Mouse (Mus musculus) thymus, adult 2 months (tissue): ENCODE measurements around the gene Stag3. TPM values are rescaled to one million over a fixed set of nuclear protein-coding genes. Genes with fewer than 3 reads are reported as not detected.

ENCODE experiments used
- DNase-seq: peaks from one replicate; pipeline ENCODE4 v3.0.0; 2021
- H3K27ac ChIP-seq: fragments of 200-500 bp; 2 replicates; pipeline ENCODE4 v1.5.1; 2012; ENCODE audit warnings: low read length, control low read depth; ENCODE audit not compliant: control insufficient read depth, insufficient read depth
- H3K27me3 ChIP-seq: fragments of 200-500 bp; 2 replicates; pipeline ENCODE4 v1.6.1; 2012; ENCODE audit warnings: mild to moderate bottlenecking, low read length, moderate library complexity, mixed read lengths; ENCODE audit not compliant: control insufficient read depth, insufficient read depth
- H3K36me3 ChIP-seq: fragments of 200-500 bp; 2 replicates; pipeline ENCODE4 v1.6.1; 2012; ENCODE audit warnings: mild to moderate bottlenecking, low read length, moderate library complexity; ENCODE audit not compliant: control insufficient read depth, insufficient read depth
- H3K4me1 ChIP-seq: fragments of 200-500 bp; replicated peaks from 2 replicates; pipeline ENCODE4 v1.6.1; 2012; ENCODE audit warnings: low read length; ENCODE audit not compliant: control insufficient read depth, insufficient read depth
- H3K4me3 ChIP-seq: fragments of 200-500 bp; 2 replicates; pipeline ENCODE4 v1.5.1; 2012; ENCODE audit warnings: mild to moderate bottlenecking, low read length, control low read depth, moderate library complexity; ENCODE audit not compliant: control insufficient read depth, insufficient read depth
- CTCF ChIP-seq: fragments of 200-500 bp; IDR thresholded peaks from 2 replicates; pipeline ENCODE4 v1.5.1; 2012; ENCODE audit warnings: mild to moderate bottlenecking, control low read depth, low read length, moderate library complexity, borderline replicate concordance; ENCODE audit not compliant: control insufficient read depth, poor library complexity, insufficient read depth; ENCODE audit errors: extremely low read depth
- POLR2A ChIP-seq: fragments of 200-500 bp; IDR thresholded peaks from 2 replicates; pipeline ENCODE4 v1.6.1; 2012; ENCODE audit warnings: mild to moderate bottlenecking, low read length, control low read depth, moderate library complexity; ENCODE audit not compliant: control insufficient read depth, poor library complexity, insufficient read depth; ENCODE audit errors: extremely low read depth
- WGBS: fragments of 180-500 bp; shearing (Covaris S2); methylation state at CpG from one replicate; pipeline ENCODE4 v1.1.7; 2018; 5-methylcytosine and 5-hydroxymethylcytosine counted together
- polyA plus RNA-seq: library from polyadenylated mRNA; depleted of rRNA; stranded (reverse); fragments of >200 nt; gene quantifications from 2 replicates; pipeline ENCODE4 v1.2.3, GENCODE M21; 2012

Stag3 gene
- polyA plus RNA-seq, 1 experiment, result 5.4 TPM

DNA sequence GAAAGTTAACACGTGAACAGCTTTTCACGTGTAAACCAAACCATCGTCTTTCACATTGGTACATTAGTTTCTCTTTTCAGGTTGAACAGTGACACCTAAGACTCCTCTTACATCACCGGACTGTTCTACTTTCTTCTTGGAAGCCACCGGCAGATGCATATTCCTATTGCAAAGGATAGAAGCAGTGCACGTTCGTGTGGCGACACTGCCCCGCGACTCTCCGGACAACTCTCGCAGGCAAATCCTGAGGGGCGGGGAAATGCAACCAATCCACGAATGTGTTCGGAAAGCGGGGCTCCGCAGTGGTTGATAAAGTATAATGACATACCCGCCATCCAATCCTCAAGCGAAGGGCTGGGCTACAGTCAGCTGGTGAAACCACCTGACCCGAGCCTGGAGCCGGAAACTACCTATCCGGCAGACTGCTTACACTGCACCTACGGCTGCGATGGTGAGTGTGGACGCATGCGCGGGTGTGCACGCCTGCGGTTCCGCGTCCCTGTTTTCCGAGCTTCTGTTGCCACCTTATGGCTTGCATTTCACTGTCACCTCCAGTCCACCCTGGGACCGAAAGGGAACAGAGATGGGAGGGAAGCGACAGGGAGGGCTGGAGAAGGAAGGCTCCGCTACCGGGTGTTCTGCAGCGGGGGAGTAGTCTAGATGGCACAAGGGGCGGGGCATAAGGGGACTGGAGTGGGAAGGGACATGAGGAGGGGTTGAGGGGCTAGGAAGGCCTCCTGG, 24.5 kb upstream of the Stag3 start, which contains the start of gene Lamtor4:
Lamtor4 (plus strand) TSS at position 130 of the 741 bp plus-strand sequence.
- 0% methylated on average over 38 of the region's 38 CpGs for WGBS
- peak within 1 kb of the TSS; percentile 90 for H3K4me3 ChIP-seq
- H3K36me3 ChIP-seq, result peaks cover 3% of the 10 kb centered on the region; the same call in 1 of the 2 replicates
- TF ChIP-seq CTCF (0 out of 2 replicates have a peak, but pooled peaks have one; percentile 53), POLR2A (peak; percentile 80)
- peak within 1 kb of the TSS; percentile 54; the same call in 1 of the 2 replicates for H3K27ac ChIP-seq
- peak; percentile 93 for DNase-seq
- no peaks in the 10 kb centered on the region for H3K27me3 ChIP-seq
- H3K4me1 ChIP-seq, result peaks cover 15% of the 10 kb centered on the region

DNA sequence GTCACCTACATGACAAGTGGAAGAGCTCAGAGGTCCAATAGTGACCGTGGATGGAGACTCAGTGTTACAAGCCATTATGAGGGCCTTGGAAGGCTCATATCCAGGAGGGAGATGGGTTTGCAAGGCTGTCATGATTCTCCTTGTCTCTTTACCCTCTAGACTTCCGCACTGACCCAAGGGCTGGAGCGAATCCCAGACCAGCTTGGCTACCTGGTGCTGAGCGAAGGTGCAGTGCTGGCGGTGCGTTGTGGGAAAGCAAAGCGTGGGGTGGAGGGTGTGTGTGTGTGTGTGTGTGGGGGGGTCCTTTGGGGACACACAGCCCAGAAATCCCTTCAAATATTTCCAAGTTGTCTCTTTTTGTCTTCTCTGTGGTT, 24.0 kb upstream of the Stag3 start:
- WGBS, result 5% methylated on average over 7 of the region's 7 CpGs
- Histone ChIP-seq H3K27ac (peak overlapping the region; percentile 54; the same call in 1 of the 2 replicates), H3K36me3 (peaks cover 8% of the 10 kb centered on the region; the same call in 1 of the 2 replicates), H3K27me3 (no peaks in the 10 kb centered on the region), H3K4me1 (peaks cover 15% of the 10 kb centered on the region), H3K4me3 (peak overlapping the region; percentile 90)
- no peak for DNase-seq
- no peak for TF ChIP-seq POLR2A
- TF ChIP-seq CTCF, result no peak

DNA sequence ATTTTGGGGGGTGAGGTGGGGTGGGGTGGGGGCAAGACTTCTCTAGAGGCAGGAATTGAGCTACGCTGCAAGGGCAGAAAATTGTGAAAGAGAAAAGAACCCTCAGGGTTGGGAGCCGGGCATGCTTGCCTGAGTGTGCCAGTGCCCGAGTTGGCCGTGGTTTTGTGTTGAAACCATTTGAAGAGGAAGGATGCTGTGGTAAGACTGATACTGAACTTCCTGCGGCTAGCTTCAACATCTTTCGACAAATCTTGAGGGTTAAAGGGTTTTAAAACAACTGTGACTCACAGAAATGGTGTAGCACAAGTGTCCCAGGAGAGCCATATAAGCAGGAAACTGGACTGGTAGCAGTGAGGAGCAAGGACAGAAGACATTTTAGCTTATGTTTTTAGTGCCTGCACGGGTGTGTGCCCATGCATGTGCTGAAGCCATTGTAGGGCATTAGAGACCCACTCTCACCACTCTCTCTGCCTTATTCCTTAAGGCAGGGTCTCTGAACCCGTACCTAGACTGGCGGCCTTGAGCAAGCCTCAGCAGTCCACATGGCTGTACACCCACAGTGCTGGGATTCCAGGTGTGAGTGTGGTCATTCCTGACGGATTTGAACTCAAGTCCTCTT, 23.0 kb upstream of the Stag3 start:
- peak overlapping the region; percentile 46; the same call in 1 of the 2 replicates for H3K27ac ChIP-seq
- DNase-seq, result no peak
- H3K36me3 ChIP-seq, result peaks cover 8% of the 10 kb centered on the region; the same call in 1 of the 2 replicates
- TF ChIP-seq POLR2A (no peak), CTCF (no peak)
- peaks cover 18% of the 10 kb centered on the region for H3K4me1 ChIP-seq
- 20% methylated on average over 10 of the region's 10 CpGs for WGBS
- H3K27me3 ChIP-seq, result no peaks in the 10 kb centered on the region
- H3K4me3 ChIP-seq, result no peak overlapping the region

- WGBS, result 94% methylated on average over 4 of the region's 4 CpGs
- H3K36me3 ChIP-seq, result peaks cover 8% of the 10 kb centered on the region; the same call in 1 of the 2 replicates
- TF ChIP-seq CTCF (no peak), POLR2A (no peak)
- no peak for DNase-seq
- no peak overlapping the region for H3K4me3 ChIP-seq
- H3K27ac ChIP-seq, result peak overlapping the region; percentile 45; the same call in 1 of the 2 replicates
- no peaks in the 10 kb centered on the region for H3K27me3 ChIP-seq
- H3K4me1 ChIP-seq, result peaks cover 23% of the 10 kb centered on the region
Observed at GRCm38 (mm10) chr5:138257585-138257978, 22.5 kb upstream of the Stag3 start.

GRCm38 (mm10) chr5:138258078-138258477, 22.0 kb upstream of the Stag3 start:
- Histone ChIP-seq H3K4me3 (no peak overlapping the region), H3K4me1 (peaks cover 28% of the 10 kb centered on the region), H3K27me3 (no peaks in the 10 kb centered on the region), H3K36me3 (peaks cover 8% of the 10 kb centered on the region; the same call in 1 of the 2 replicates), H3K27ac (no peak overlapping the region)
- 77% methylated on average over 3 of the region's 3 CpGs for WGBS
- TF ChIP-seq CTCF (no peak), POLR2A (no peak)
- DNase-seq, result no peak

DNA sequence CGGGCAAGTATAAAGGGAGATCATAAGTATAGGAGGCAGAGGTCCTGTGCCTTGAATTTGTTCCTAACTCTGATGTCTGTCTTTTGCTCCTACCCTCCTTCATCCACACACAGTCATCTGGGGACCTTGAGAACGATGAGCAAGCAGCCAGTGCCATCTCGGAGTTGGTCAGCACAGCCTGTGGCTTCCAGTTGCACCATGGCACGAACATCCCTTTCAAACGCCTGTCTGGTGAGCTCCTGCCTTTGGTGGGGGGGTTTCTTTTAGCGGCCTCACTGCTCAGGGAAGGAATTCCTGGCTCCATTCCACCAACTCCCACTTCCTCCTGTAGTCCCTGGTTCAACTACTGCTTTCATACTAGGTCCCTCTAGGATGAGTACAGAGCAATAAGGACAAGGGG, 21.5 kb upstream of the Stag3 start:
- DNase-seq, result no peak
- 92% methylated on average over 6 of the region's 6 CpGs for WGBS
- no peak overlapping the region for H3K4me3 ChIP-seq
- peaks cover 8% of the 10 kb centered on the region; the same call in 1 of the 2 replicates for H3K36me3 ChIP-seq
- TF ChIP-seq CTCF (no peak), POLR2A (no peak)
- H3K4me1 ChIP-seq, result peaks cover 30% of the 10 kb centered on the region
- no peaks in the 10 kb centered on the region for H3K27me3 ChIP-seq
- H3K27ac ChIP-seq, result no peak overlapping the region
